Mouse (Mus musculus) heart, postnatal 0 days (tissue): ENCODE data around the gene Olfr1410. TPM values are rescaled to one million over a fixed set of nuclear protein-coding genes. Genes with fewer than 3 reads are reported as not detected.

Source experiments
- ATAC-seq: fragments of 200-750 bp; cut with Nextera tagmentation; 2 replicates; pipeline ENCODE4 v1.8.0; 2017; ENCODE audit warnings: low read depth, moderate number of reproducible peaks, moderate library complexity; ENCODE audit not compliant: insufficient read depth
- DNase-seq: peaks from one replicate; pipeline ENCODE4 v3.0.0-alpha.2; 2016; ENCODE audit warnings: low spot score
- H3K27ac ChIP-seq: fragments of 300-500 bp; sonication (generic); 2 replicates; pipeline ENCODE4 v1.5.1; 2014; ENCODE audit warnings: low read depth, mild to moderate bottlenecking
- H3K27me3 ChIP-seq: fragments of 300-500 bp; sonication (generic); 2 replicates; pipeline ENCODE4 v1.6.1; 2014; ENCODE audit warnings: low read length, mixed read lengths; ENCODE audit not compliant: control insufficient read depth, insufficient read depth
- H3K36me3 ChIP-seq: fragments of 300-500 bp; sonication (generic); replicated peaks from 2 replicates; pipeline ENCODE4 v1.6.1; 2014; ENCODE audit warnings: low read length, mixed read lengths; ENCODE audit not compliant: control insufficient read depth, insufficient read depth
- H3K4me1 ChIP-seq: fragments of 300-500 bp; sonication (generic); 2 replicates; pipeline ENCODE4 v1.6.1; 2014; ENCODE audit warnings: antibody characterized with exemption; ENCODE audit not compliant: control insufficient read depth, insufficient read depth
- H3K4me2 ChIP-seq: fragments of 300-500 bp; sonication (generic); 2 replicates; pipeline ENCODE4 v1.6.1; 2014; ENCODE audit warnings: low read depth, mild to moderate bottlenecking, low read length, moderate library complexity
- H3K4me3 ChIP-seq: fragments of 300-500 bp; sonication (generic); 2 replicates; pipeline ENCODE4 v1.5.1; 2014; ENCODE audit warnings: low read depth, low read length
- H3K9ac ChIP-seq: fragments of 300-500 bp; sonication (generic); replicated peaks from 2 replicates; pipeline ENCODE4 v1.6.1; 2014; ENCODE audit warnings: low read depth, low read length, mixed read lengths
- H3K9me3 ChIP-seq: fragments of 300-500 bp; sonication (generic); replicated peaks from 2 replicates; pipeline ENCODE4 v1.6.1; 2016; ENCODE audit warnings: low read length; ENCODE audit not compliant: control insufficient read depth
- CTCF ChIP-seq: IDR thresholded peaks from 2 replicates; pipeline ENCODE4 v1.5.1; 2016; ENCODE audit warnings: antibody characterized with exemption, control low read depth, low read depth
- EP300 ChIP-seq: IDR thresholded peaks from 2 replicates; pipeline ENCODE4 v1.6.1; 2016; ENCODE audit warnings: antibody characterized with exemption, low read depth
- WGBS: fragments of 180-500 bp; shearing (Covaris S2); extraction: QIAGEN DNeasy Blood & Tissue Kit; methylation state at CpG from one replicate; pipeline ENCODE4 v1.1.7; 2014; 5-methylcytosine and 5-hydroxymethylcytosine counted together
- polyA plus RNA-seq: library from polyadenylated mRNA; unstranded; fragments of >200 nt; fragmentation: Nextera tagmentation; extraction: Ambion mirVana; gene quantifications from 2 replicates; pipeline ENCODE4 v1.2.1, GENCODE M21; 2015
- total RNA-seq: library from RNA; depleted of rRNA; stranded (reverse); fragments of >200 nt; gene quantifications from 2 replicates; pipeline ENCODE4 v1.2.3, GENCODE M21; 2014; ENCODE audit warnings: low replicate concordance

Gene Olfr1410
- total and polyA plus RNA-seq, 2 experiments from 2014 or later: not detected

- Histone ChIP-seq H3K4me3 (no peak overlapping the region), H3K4me2 (no peak overlapping the region), H3K4me1 (no peaks in the 10 kb centered on the region), H3K36me3 (no peaks in the 10 kb centered on the region), H3K27me3 (no peaks in the 10 kb centered on the region), H3K9me3 (no peaks in the 10 kb centered on the region), H3K9ac (no peak overlapping the region), H3K27ac (no peak overlapping the region)
- ATAC-seq (no peak), DNase-seq (no peak)
- TF ChIP-seq CTCF (no peak), EP300 (no peak)
- 56% methylated on average over 4 of the region's 4 CpGs for WGBS
Measured at GRCm38 (mm10) chr1:92628227-92628626, 22.6 kb downstream of the Olfr1410 start.

- WGBS: 68% methylated on average over 5 of the region's 5 CpGs
- DNase-seq (no peak), ATAC-seq (no peak)
- Histone ChIP-seq H3K4me1 (no peaks in the 10 kb centered on the region), H3K9me3 (no peaks in the 10 kb centered on the region), H3K9ac (no peak overlapping the region), H3K4me3 (no peak overlapping the region), H3K27ac (no peak overlapping the region), H3K36me3 (peaks cover 14% of the 10 kb centered on the region), H3K4me2 (no peak overlapping the region), H3K27me3 (no peaks in the 10 kb centered on the region)
- TF ChIP-seq EP300: no peak
- TF ChIP-seq CTCF: no peak
Measured at GRCm38 (mm10) chr1:92632196-92632595, 26.6 kb downstream of the Olfr1410 start.

GRCm38 (mm10) chr1:92632948-92633347, 27.4 kb downstream of the Olfr1410 start:
- Histone ChIP-seq H3K4me2 (no peak overlapping the region), H3K4me1 (no peaks in the 10 kb centered on the region), H3K27ac (no peak overlapping the region), H3K9ac (no peak overlapping the region), H3K27me3 (no peaks in the 10 kb centered on the region), H3K36me3 (peaks cover 20% of the 10 kb centered on the region), H3K9me3 (no peaks in the 10 kb centered on the region), H3K4me3 (no peak overlapping the region)
- TF ChIP-seq EP300 (no peak), CTCF (no peak)
- DNase-seq: no peak
- ATAC-seq: no peak
- WGBS: 63% methylated on average over 6 of the region's 6 CpGs

GRCm38 (mm10) chr1:92633726-92634125, 28.1 kb downstream of the Olfr1410 start:
- Histone ChIP-seq H3K27me3 (no peaks in the 10 kb centered on the region), H3K9me3 (no peaks in the 10 kb centered on the region), H3K4me2 (no peak overlapping the region), H3K4me1 (no peaks in the 10 kb centered on the region), H3K27ac (no peak overlapping the region), H3K36me3 (peaks cover 20% of the 10 kb centered on the region), H3K9ac (no peak overlapping the region), H3K4me3 (no peak overlapping the region)
- DNase-seq (no peak), ATAC-seq (no peak)
- TF ChIP-seq EP300: no peak
- 80% methylated on average over 8 of the region's 8 CpGs for WGBS

- H3K36me3 ChIP-seq: peaks cover 24% of the 10 kb centered on the region
- no peaks in the 10 kb centered on the region for H3K9me3 ChIP-seq
- no peak for TF ChIP-seq CTCF
- TF ChIP-seq EP300: no peak
- H3K27me3 ChIP-seq: no peaks in the 10 kb centered on the region
- no peaks in the 10 kb centered on the region for H3K4me1 ChIP-seq
- no peak overlapping the region for H3K4me3 ChIP-seq
- no peak overlapping the region for H3K27ac ChIP-seq
- ATAC-seq (no peak), DNase-seq (no peak)
- no peak overlapping the region for H3K9ac ChIP-seq
- 36% methylated on average over 1 of the region's 1 CpGs for WGBS
- H3K4me2 ChIP-seq: no peak overlapping the region
Measured at GRCm38 (mm10) chr1:92634569-92634968, 29.0 kb downstream of the Olfr1410 start.

- no peak for ATAC-seq
- H3K4me1 ChIP-seq: no peaks in the 10 kb centered on the region
Measured at GRCm38 (mm10) chr1:92634976-92635599, 29.5 kb downstream of the Olfr1410 start.

More at GRCm38 (mm10) chr1:92634976-92635599, 29.5 kb downstream of the Olfr1410 start:
- no peak for DNase-seq
- Histone ChIP-seq H3K27me3 (no peaks in the 10 kb centered on the region), H3K4me3 (no peak overlapping the region), H3K9me3 (no peaks in the 10 kb centered on the region), H3K9ac (no peak overlapping the region), H3K4me2 (no peak overlapping the region), H3K36me3 (peaks cover 27% of the 10 kb centered on the region), H3K27ac (no peak overlapping the region)
- WGBS: 75% methylated on average over 4 of the region's 4 CpGs
- TF ChIP-seq CTCF (no peak), EP300 (no peak)
